Comparison of ENCODE assay signal across 9 mouse cellular contexts in genomic region chr14:28089636-28090443, GRCm38 (mm10).
DNase-seq lines count a peak whose midpoint lies in the region; ATAC-seq and TF ChIP-seq lines count a peak whose summit lies in the region.
"Had no signal": no experiment of that assay in that cellular context is flagged by ENCODE, and none has a peak within 500 bp of the region (broad histone marks: within the 10 kb centered on the region; RNA-seq: fewer than 3 reads in every experiment).

No protein-coding gene starts in this region.

- no peak overlapping the region for H3K9ac ChIP-seq in liver, embryonic 14.5 days (replicated peaks)
- H3K9ac ChIP-seq: heart, embryonic 15.5 days had no signal

- no peak overlapping the region for H3K4me2 ChIP-seq in liver, embryonic 14.5 days (ENCODE audit: low read depth)
- H3K4me2 ChIP-seq: heart, embryonic 15.5 days had no signal

- ATAC-seq in liver, embryonic 14.5 days (ENCODE audit: insufficient read depth): no peak

- no peak overlapping the region for H3K4me3 ChIP-seq in cerebellum, adult 2 months (replicated peaks; ENCODE audit: insufficient read depth, low read depth, low read length)
- H3K4me3 ChIP-seq in liver, embryonic 14.5 days (ENCODE audit: insufficient read depth in 1 of 2, low read depth in 2 of 2, low read length in 2 of 2): no peak overlapping the region
- no peak overlapping the region for H3K4me3 ChIP-seq in thymus, adult 2 months (ENCODE audit: control insufficient read depth, insufficient read depth, low read length)
- H3K4me3 ChIP-seq: heart, embryonic 15.5 days had no signal

- intact Hi-C loops in left cerebral cortex, postnatal 4 days (cut with DNase I): loop anchor here (10.0 kb wide), 1 partner anchor 415 kb away; the partner anchor contains the start of gene Wnt5a

- TF ChIP-seq EP300 in liver, embryonic 14.5 days (IDR thresholded peaks at IDR 0.05; ENCODE audit: low read depth): no peak

- no peak for TF ChIP-seq POLR2A in cerebellum, adult 2 months (IDR thresholded peaks at IDR 0.05; ENCODE audit: borderline replicate concordance, insufficient read depth, low read length)
- TF ChIP-seq POLR2A in thymus, adult 2 months (IDR thresholded peaks at IDR 0.05; ENCODE audit: control insufficient read depth, extremely low read depth, insufficient read depth, low read length, poor library complexity): no peak

- DNase-seq in cerebellum, adult 2 months: peak in 1 of 2 experiments; percentile 6
- DNase-seq in cerebellum, adult 11 months: no peak
- peak; percentile 31 for DNase-seq in left cerebral cortex, postnatal 4 days
- no peak for DNase-seq in left cerebral cortex, adult 11 months (ENCODE audit: low spot score)
- DNase-seq in cerebellum, postnatal 14 days: peak; percentile 57 to 60
- no peak for DNase-seq in liver, embryonic 14.5 days (ENCODE audit: low read depth in 3 of 3, low spot score in 3 of 3)
- no peak for DNase-seq in thymus, adult 2 months
- DNase-seq in layer of hippocampus, adult 18-20 months (ENCODE audit: low spot score in 2 of 2): no peak

- no peak overlapping the region for H3K27ac ChIP-seq in cerebellum, adult 2 months (ENCODE audit: insufficient read depth, low read length)
- H3K27ac ChIP-seq in liver, embryonic 14.5 days: no peak overlapping the region
- no peak overlapping the region for H3K27ac ChIP-seq in thymus, adult 2 months (ENCODE audit: control insufficient read depth, insufficient read depth, low read length)
- H3K27ac ChIP-seq: heart, embryonic 15.5 days had no signal

- 72% methylated on average over 8 of the region's 8 CpGs for WGBS in cerebellum, adult 2 months
- WGBS in liver, embryonic 14.5 days (ENCODE audit: insufficient replicate concordance): 45% methylated on average over 8 of the region's 8 CpGs
- 66% methylated on average over 8 of the region's 8 CpGs for WGBS in thymus, adult 2 months

- TF ChIP-seq CTCF in cerebellum, adult 2 months (IDR thresholded peaks at IDR 0.05; ENCODE audit: borderline replicate concordance, insufficient read depth, low read depth, low read length): 0 out of 2 replicates have a peak, but pooled peaks have one; percentile 14
- TF ChIP-seq CTCF in liver, embryonic 14.5 days (IDR thresholded peaks at IDR 0.05; ENCODE audit: low read depth): peak; percentile 40; the same call in 1 of the 2 replicates
- no peak for TF ChIP-seq CTCF in thymus, adult 2 months (IDR thresholded peaks at IDR 0.05; ENCODE audit: borderline replicate concordance, control insufficient read depth, extremely low read depth, insufficient read depth, low read length, poor library complexity)

- H3K4me1 ChIP-seq in cerebellum, adult 2 months (ENCODE audit: control insufficient read depth, insufficient read depth, low read length): no peaks in the 10 kb centered on the region
- no peaks in the 10 kb centered on the region for H3K4me1 ChIP-seq in liver, embryonic 14.5 days (replicated peaks; ENCODE audit: control insufficient read depth in 2 of 2, insufficient read depth in 2 of 2, low read length in 1 of 2)
- no peaks in the 10 kb centered on the region for H3K4me1 ChIP-seq in thymus, adult 2 months (replicated peaks; ENCODE audit: control insufficient read depth, insufficient read depth, low read length)
- H3K4me1 ChIP-seq: heart, embryonic 15.5 days had no signal

- H3K27me3 ChIP-seq in cerebellum, adult 2 months (ENCODE audit: control insufficient read depth, insufficient read depth, low read length): no peaks in the 10 kb centered on the region
- no peaks in the 10 kb centered on the region for H3K27me3 ChIP-seq in liver, embryonic 14.5 days (ENCODE audit: control insufficient read depth, insufficient read depth, low read length)
- H3K27me3 ChIP-seq in thymus, adult 2 months (ENCODE audit: control insufficient read depth, insufficient read depth, low read length): no peaks in the 10 kb centered on the region
- H3K27me3 ChIP-seq: heart, embryonic 15.5 days had no signal

- H3K9me3 ChIP-seq in liver, embryonic 14.5 days (ENCODE audit: control insufficient read depth, low read length): no peaks in the 10 kb centered on the region
- H3K9me3 ChIP-seq: heart, embryonic 15.5 days had no signal

- no peaks in the 10 kb centered on the region for H3K36me3 ChIP-seq in liver, embryonic 14.5 days (replicated peaks; ENCODE audit: control insufficient read depth, insufficient read depth, low read depth)
- H3K36me3 ChIP-seq in thymus, adult 2 months (ENCODE audit: control insufficient read depth, insufficient read depth, low read length): no peaks in the 10 kb centered on the region
- H3K36me3 ChIP-seq: heart, embryonic 15.5 days had no signal

Comparison
In these comparisons a context has a peak if more than half of its experiments do, and no peak if none do; other contexts are left out.
1. DNase-seq: peak in left cerebral cortex, postnatal 4 days (single experiment) and cerebellum, postnatal 14 days (2 of 2); none in cerebellum, adult 11 months (single experiment), left cerebral cortex, adult 11 months (single experiment), liver, embryonic 14.5 days (0 of 3), thymus, adult 2 months (single experiment) and layer of hippocampus, adult 18-20 months (0 of 2).